ENCODE assay signal across 27 mouse cellular contexts in the genomic region with DNA sequence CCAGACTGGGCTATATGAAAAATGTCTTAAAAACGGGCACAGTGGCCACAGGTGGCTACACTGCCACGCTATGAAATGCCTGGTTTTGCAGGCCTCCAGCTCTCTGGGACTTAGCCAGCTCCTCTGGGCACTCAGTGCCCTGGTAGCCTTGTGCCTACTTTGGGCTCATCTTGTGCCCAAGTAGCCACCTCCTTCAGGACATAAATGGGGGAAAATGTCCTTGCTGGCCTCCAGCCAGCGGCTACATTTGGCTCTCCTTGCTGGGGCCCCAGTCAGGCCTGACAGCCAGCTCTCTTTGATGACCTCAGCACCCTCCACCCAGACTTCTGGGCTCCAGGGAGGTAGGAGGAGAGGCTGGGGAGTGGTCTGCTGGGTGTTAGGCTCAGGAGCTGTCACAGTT. TPM values are rescaled to one million over a fixed set of nuclear protein-coding genes. Genes with fewer than 3 reads are reported as not detected.
DNase-seq lines count a peak whose midpoint lies in the region; ATAC-seq and TF ChIP-seq lines count a peak whose summit lies in the region.
"Had no signal": no experiment of that assay in that cellular context is flagged by ENCODE, and none has a peak within 500 bp of the region (broad histone marks: within the 10 kb centered on the region; RNA-seq: fewer than 3 reads in every experiment).

No protein-coding gene starts in this region.

- no peaks in the 10 kb centered on the region for H3K9me3 ChIP-seq in forebrain, embryonic 14.5 days (replicated peaks; ENCODE audit: control insufficient read depth, low read length)
- H3K9me3 ChIP-seq in forebrain, embryonic 13.5 days (replicated peaks), result no peaks in the 10 kb centered on the region
- no peaks in the 10 kb centered on the region for H3K9me3 ChIP-seq in kidney, embryonic 16.5 days (ENCODE audit: low read length)
- H3K9me3 ChIP-seq in limb, embryonic 10.5 days (replicated peaks), result no peaks in the 10 kb centered on the region
- H3K9me3 ChIP-seq: forebrain, embryonic 12.5 days; heart, embryonic 15.5 days; kidney, embryonic 15.5 days; liver, embryonic 12.5 days; midbrain, embryonic 13.5 days had no signal

- 81% methylated on average over 3 of the region's 3 CpGs for WGBS in forebrain, embryonic 14.5 days
- WGBS in forebrain, embryonic 13.5 days, result 88% methylated on average over 3 of the region's 3 CpGs
- WGBS in kidney, embryonic 16.5 days, result 74% methylated on average over 3 of the region's 3 CpGs
- 82% methylated on average over 3 of the region's 3 CpGs for WGBS in kidney, adult 2 months
- WGBS in limb, embryonic 10.5 days, result 77% methylated on average over 3 of the region's 3 CpGs

- no peaks in the 10 kb centered on the region for H3K4me1 ChIP-seq in forebrain, embryonic 14.5 days (ENCODE audit: control insufficient read depth, insufficient read depth, low read length)
- H3K4me1 ChIP-seq in forebrain, embryonic 13.5 days, result peaks cover 4% of the 10 kb centered on the region
- H3K4me1 ChIP-seq in kidney, embryonic 16.5 days (ENCODE audit: insufficient read depth, low read length), result peaks cover 10% of the 10 kb centered on the region
- H3K4me1 ChIP-seq in kidney, adult 2 months (ENCODE audit: control insufficient read depth, insufficient read depth, low read length), result peaks cover 6% of the 10 kb centered on the region; the same call in 1 of the 2 replicates
- peaks cover 22% of the 10 kb centered on the region for H3K4me1 ChIP-seq in limb, embryonic 10.5 days

- no peak for ATAC-seq in forebrain, embryonic 14.5 days
- no peak for ATAC-seq in forebrain, embryonic 13.5 days
- ATAC-seq in kidney, embryonic 16.5 days (ENCODE audit: low FRiP score, low TSS enrichment), result no peak
- ATAC-seq: activated CD4-positive, CD25-positive, alpha-beta regulatory T cell, adult 4 months; liver, embryonic 12.5 days; liver, postnatal 0 days; midbrain, embryonic 13.5 days had no signal

- DNase-seq in forebrain, embryonic 14.5 days (ENCODE audit: low spot score), result no peak
- DNase-seq in kidney, adult 2 months, result no peak
- DNase-seq in adrenal gland, postnatal 14 days, result peak; percentile 61
- no peak for DNase-seq in limb, embryonic 10.5 days (ENCODE audit: low spot score)
- no peak for DNase-seq in right cerebral cortex, postnatal 4 days
- DNase-seq: B cell, adult 2 months; cerebellum, adult 18-20 months; cerebellum, postnatal 14 days; gastrocnemius, postnatal 25 days; heart, adult 11 months; kidney, adult 11 months; kidney, postnatal 36 days; liver, postnatal 0 days; lung, postnatal 36 days; thymus, postnatal 25 days had no signal

- no peak for TF ChIP-seq CTCF in kidney, adult 2 months (conservative IDR thresholded peaks at IDR 0.05; ENCODE audit: insufficient read depth, insufficient read length, low read depth, low read length)

- H3K4me3 ChIP-seq in forebrain, embryonic 14.5 days (ENCODE audit: low read depth, low read length), result no peak overlapping the region
- no peak overlapping the region for H3K4me3 ChIP-seq in forebrain, embryonic 13.5 days
- H3K4me3 ChIP-seq in kidney, embryonic 16.5 days (ENCODE audit: low read length), result no peak overlapping the region
- no peak overlapping the region for H3K4me3 ChIP-seq in kidney, adult 2 months (ENCODE audit: insufficient read depth, low read depth, low read length)
- no peak overlapping the region for H3K4me3 ChIP-seq in limb, embryonic 10.5 days
- H3K4me3 ChIP-seq: erythroblast, embryonic 14.5 days; forebrain, embryonic 12.5 days; heart, embryonic 15.5 days; kidney, embryonic 15.5 days; layer of hippocampus, adult 2 months; liver, embryonic 12.5 days; midbrain, embryonic 13.5 days had no signal

- H3K4me2 ChIP-seq in forebrain, embryonic 14.5 days (ENCODE audit: low read length), result no peak overlapping the region
- H3K4me2 ChIP-seq in forebrain, embryonic 13.5 days, result no peak overlapping the region
- no peak overlapping the region for H3K4me2 ChIP-seq in kidney, embryonic 16.5 days (replicated peaks; ENCODE audit: low read depth, low read length)
- H3K4me2 ChIP-seq: forebrain, embryonic 12.5 days; heart, embryonic 15.5 days; hindbrain, embryonic 14.5 days; kidney, embryonic 15.5 days; liver, embryonic 12.5 days; midbrain, embryonic 13.5 days had no signal

- no peaks in the 10 kb centered on the region for H3K36me3 ChIP-seq in forebrain, embryonic 14.5 days (ENCODE audit: control insufficient read depth, insufficient read depth, low read length)
- H3K36me3 ChIP-seq in forebrain, embryonic 13.5 days (ENCODE audit: poor library complexity, severe bottlenecking), result no peaks in the 10 kb centered on the region
- H3K36me3 ChIP-seq in kidney, embryonic 16.5 days (ENCODE audit: insufficient read depth, low read length), result no peaks in the 10 kb centered on the region
- no peaks in the 10 kb centered on the region for H3K36me3 ChIP-seq in kidney, adult 2 months (ENCODE audit: control insufficient read depth, insufficient read depth, low read length)
- no peaks in the 10 kb centered on the region for H3K36me3 ChIP-seq in limb, embryonic 10.5 days
- H3K36me3 ChIP-seq: forebrain, embryonic 12.5 days; heart, embryonic 15.5 days; kidney, embryonic 15.5 days; liver, embryonic 12.5 days; midbrain, embryonic 13.5 days had no signal

- H3K9ac ChIP-seq in forebrain, embryonic 14.5 days (ENCODE audit: low read length), result 0 out of 2 replicates have a peak overlapping the region, but pooled peaks have one; percentile 5
- no peak overlapping the region for H3K9ac ChIP-seq in forebrain, embryonic 13.5 days
- H3K9ac ChIP-seq in kidney, embryonic 16.5 days (replicated peaks; ENCODE audit: low read length), result peak overlapping the region; percentile 36; the same call in 1 of the 2 replicates
- H3K9ac ChIP-seq: forebrain, embryonic 12.5 days; heart, embryonic 15.5 days; hindbrain, embryonic 14.5 days; kidney, embryonic 15.5 days; liver, embryonic 12.5 days; liver, postnatal 0 days; midbrain, embryonic 13.5 days had no signal

- H3K27ac ChIP-seq in forebrain, embryonic 14.5 days (ENCODE audit: low read depth, low read length), result no peak overlapping the region
- H3K27ac ChIP-seq in forebrain, embryonic 13.5 days, result no peak overlapping the region
- H3K27ac ChIP-seq in kidney, embryonic 16.5 days (ENCODE audit: low read length), result no peak overlapping the region
- H3K27ac ChIP-seq in kidney, adult 2 months (ENCODE audit: insufficient read depth, low read depth, low read length), result no peak overlapping the region
- H3K27ac ChIP-seq in limb, embryonic 10.5 days, result peak overlapping the region; percentile 38; the same call in 1 of the 2 replicates
- H3K27ac ChIP-seq: forebrain, embryonic 12.5 days; heart, embryonic 15.5 days; hindbrain, embryonic 14.5 days; kidney, embryonic 15.5 days; layer of hippocampus, adult 2 months; liver, embryonic 12.5 days; midbrain, embryonic 13.5 days had no signal

- no peak for TF ChIP-seq POLR2A in kidney, adult 2 months (IDR thresholded peaks at IDR 0.05; ENCODE audit: low read depth, low read length)

- H3K27me3 ChIP-seq in forebrain, embryonic 14.5 days (replicated peaks; ENCODE audit: control insufficient read depth, insufficient read depth, low read length), result no peaks in the 10 kb centered on the region
- H3K27me3 ChIP-seq in forebrain, embryonic 13.5 days, result no peaks in the 10 kb centered on the region
- no peaks in the 10 kb centered on the region for H3K27me3 ChIP-seq in kidney, embryonic 16.5 days (ENCODE audit: insufficient read depth, low read length)
- H3K27me3 ChIP-seq in kidney, adult 2 months (replicated peaks; ENCODE audit: control insufficient read depth, insufficient read depth, low read length), result no peaks in the 10 kb centered on the region
- H3K27me3 ChIP-seq in limb, embryonic 10.5 days (ENCODE audit: low read depth, poor library complexity, severe bottlenecking), result no peaks in the 10 kb centered on the region
- H3K27me3 ChIP-seq: heart, embryonic 15.5 days; kidney, embryonic 15.5 days; liver, embryonic 12.5 days; midbrain, embryonic 13.5 days had no signal

RNA-seq across cellular contexts. Expression of a gene that starts 49.2 kb away (rescaled TPM):
- 5.0 and 5.6 TPM in 2 replicates for polyA plus RNA-seq in forebrain, embryonic 14.5 days (2014; fragmentation: Nextera tagmentation; extraction: Ambion mirVana)
- 7.6 and 7.7 TPM in 2 replicates for polyA plus RNA-seq in forebrain, embryonic 13.5 days (2015; fragmentation: Nextera tagmentation; extraction: Ambion mirVana)
- 20.0 and 23.9 TPM in 2 replicates for polyA plus RNA-seq in kidney, embryonic 16.5 days (2015; fragmentation: Nextera tagmentation; extraction: Ambion mirVana)
- polyA plus RNA-seq in kidney, adult 2 months (2012; rRNA removed), result 41.0 and 44.4 TPM in 2 replicates
- 1.7 and 1.9 TPM in 2 replicates for total RNA-seq in adrenal gland, postnatal 14 days (2021)
- 4.5 and 6.0 TPM in 2 replicates for polyA plus RNA-seq in limb, embryonic 10.5 days (2016; fragmentation: Nextera tagmentation; extraction: Ambion mirVana)
- total RNA-seq: monocyte, adult 5-6 weeks had no signal
